Mouse (Mus musculus) left cerebral cortex, adult 2 months (tissue): Measurements from ENCODE around the gene Tsr2. TPM values are rescaled to one million over a fixed set of nuclear protein-coding genes. Genes with fewer than 3 reads are reported as not detected.

Experiments
- DNase-seq, 2 experiments: peaks; one replicate each; pipeline ENCODE4 v3.0.0; 2021 to 2022; ENCODE audit warnings: low spot score in 2 of 2, mixed read lengths in 1 of 2; ENCODE audit errors: extremely low spot score in 1 of 2
- H3K27ac ChIP-seq: fragments of 200-600 bp; 2 replicates; pipeline ENCODE4 v1.8.1; 2022
- H3K4me3 ChIP-seq: fragments of 200-600 bp; 2 replicates; pipeline ENCODE4 v1.8.1; 2022
- CTCF ChIP-seq: fragments of 200-600 bp; IDR thresholded peaks from 2 replicates; pipeline ENCODE4 v1.8.1; 2022; ENCODE audit warnings: antibody characterized with exemption, mild to moderate bottlenecking, moderate library complexity
- intact Hi-C: fragments of 180-260 bp; cut with DNase I; formaldehyde crosslinking; loops from one replicate; pipeline ENCODE4 v1.15.1; 2025
- total RNA-seq, 2 experiments: library from RNA; stranded (reverse); gene quantifications; 2 replicates each; pipeline ENCODE4 v1.2.3; 2021

The Tsr2 gene
- total RNA-seq, 2 experiments from 2014 or later: 71.9 to 79.8 TPM

GRCm38 (mm10) chrX:151067876-151068275 lies 28.5 kb downstream of the Tsr2 start:
- DNase-seq: no peak
- no peak overlapping the region for H3K4me3 ChIP-seq
- no peak for TF ChIP-seq CTCF
- intact Hi-C loops: no loop called here
- no peak overlapping the region for H3K27ac ChIP-seq

GRCm38 (mm10) chrX:151066071-151066666 lies 30.2 kb downstream of the Tsr2 start:
- H3K4me3 ChIP-seq: no peak overlapping the region
- no peak for DNase-seq
- intact Hi-C loops: no loop called here
- H3K27ac ChIP-seq: no peak overlapping the region
- TF ChIP-seq CTCF: no peak

GRCm38 (mm10) chrX:151061615-151062299 lies 34.6 kb downstream of the Tsr2 start:
- DNase-seq: no peak
- H3K27ac ChIP-seq: no peak overlapping the region
- intact Hi-C loops: no loop called here
- no peak overlapping the region for H3K4me3 ChIP-seq
- TF ChIP-seq CTCF: no peak

- intact Hi-C loops: no loop called here
- TF ChIP-seq CTCF: no peak
- no peak for DNase-seq
- Histone ChIP-seq H3K4me3 (no peak overlapping the region), H3K27ac (no peak overlapping the region)
Observed at GRCm38 (mm10) chrX:151059346-151059745, 37.0 kb downstream of the Tsr2 start.

- TF ChIP-seq CTCF: no peak
- intact Hi-C loops: no loop called here
- DNase-seq: no peak
- H3K4me3 ChIP-seq: no peak overlapping the region
- no peak overlapping the region for H3K27ac ChIP-seq
Observed at GRCm38 (mm10) chrX:151055559-151055958, 40.8 kb downstream of the Tsr2 start.

GRCm38 (mm10) chrX:151054489-151054888 lies 41.9 kb downstream of the Tsr2 start:
- intact Hi-C loops: no loop called here
- TF ChIP-seq CTCF: no peak
- Histone ChIP-seq H3K4me3 (no peak overlapping the region), H3K27ac (no peak overlapping the region)
- no peak for DNase-seq

- intact Hi-C loops: no loop called here
- H3K4me3 ChIP-seq: no peak overlapping the region
- no peak for TF ChIP-seq CTCF
- no peak overlapping the region; the same call in 1 of the 2 replicates for H3K27ac ChIP-seq
- DNase-seq: peak; percentile 29 to 53
Observed at GRCm38 (mm10) chrX:151050337-151050736, 46.0 kb downstream of the Tsr2 start.

GRCm38 (mm10) chrX:151049661-151050215 lies 46.6 kb downstream of the Tsr2 start:
- intact Hi-C loops: loop anchor here (5.0 kb wide), 1 partner anchor 38 kb away; no protein-coding TSS in a partner anchor

GRCm38 (mm10) chrX:151047431-151048058 lies 48.8 kb downstream of the Tsr2 start:
- Histone ChIP-seq H3K4me3 (peak overlapping the region; percentile 62), H3K27ac (peak overlapping the region; percentile 75)
- intact Hi-C loops: loop anchor here (2.0 to 5.0 kb wide), 2 partner anchors 31 to 40 kb away; partner anchors contain the start of gene Gnl3l
- peak in 1 of 2 experiments; percentile 28 for DNase-seq
- TF ChIP-seq CTCF: no peak

More at GRCm38 (mm10) chrX:151049661-151050215, 46.6 kb downstream of the Tsr2 start:
- Histone ChIP-seq H3K4me3 (no peak overlapping the region), H3K27ac (no peak overlapping the region)
- no peak for DNase-seq
- no peak for TF ChIP-seq CTCF

GRCm38 (mm10) chrX:151046777-151047430 lies 49.4 kb downstream of the Tsr2 start:
- Histone ChIP-seq H3K4me3 (peak overlapping the region; percentile 62), H3K27ac (peak overlapping the region; percentile 75)
- TF ChIP-seq CTCF: no peak
- intact Hi-C loops: loop anchor here (2.0 to 5.0 kb wide), 2 partner anchors 30 to 40 kb away; partner anchors contain the start of gene Gnl3l
- DNase-seq: peak; percentile 73 to 77

- Histone ChIP-seq H3K27ac (peak overlapping the region; percentile 75; the same call in 1 of the 2 replicates), H3K4me3 (peak overlapping the region; percentile 62)
- intact Hi-C loops: loop anchor here (2.0 to 5.0 kb wide), 2 partner anchors 30 to 41 kb away; partner anchors contain the start of gene Gnl3l
- TF ChIP-seq CTCF: no peak
- DNase-seq: no peak
Observed at GRCm38 (mm10) chrX:151046321-151046720, 50.0 kb downstream of the Tsr2 start.
